Mouse (Mus musculus): ENCODE data around the gene Atg10. TPM values are rescaled to one million over a fixed set of nuclear protein-coding genes. Genes with fewer than 3 reads are reported as not detected.

Gene Atg10
- total and polyA plus RNA-seq, 2 experiments from 2014 or later: 7.5 to 10.7 TPM

GRCm38 (mm10) chr13:91038636-91039035, 185.1 kb downstream of the Atg10 start:
- Histone ChIP-seq H3K4me3 (ENCODE audit: low read depth, low read length) (no peak overlapping the region), H3K36me3 (ENCODE audit: insufficient read depth) (no peaks in the 10 kb centered on the region), H3K4me1 (ENCODE audit: insufficient read depth) (no peaks in the 10 kb centered on the region), H3K4me2 (ENCODE audit: low read depth) (no peak overlapping the region), H3K9me3 (ENCODE audit: low read length) (no peaks in the 10 kb centered on the region), H3K9ac (no peak overlapping the region), H3K27me3 (ENCODE audit: insufficient read depth, low read length) (no peaks in the 10 kb centered on the region), H3K27ac (ENCODE audit: low read depth, low read length) (no peak overlapping the region)
- no peak for TF ChIP-seq CTCF (IDR thresholded peaks at IDR 0.05; ENCODE audit: low read depth)
- 39% methylated on average over 5 of the region's 5 CpGs for WGBS
- no peak for ATAC-seq
- DNase-seq: no peak

- ATAC-seq (no peak), DNase-seq (no peak)
- Histone ChIP-seq H3K9me3 (ENCODE audit: low read length) (no peaks in the 10 kb centered on the region), H3K4me2 (ENCODE audit: low read depth) (no peak overlapping the region), H3K36me3 (ENCODE audit: insufficient read depth) (no peaks in the 10 kb centered on the region), H3K27ac (ENCODE audit: low read depth, low read length) (no peak overlapping the region), H3K27me3 (ENCODE audit: insufficient read depth, low read length) (no peaks in the 10 kb centered on the region), H3K4me1 (ENCODE audit: insufficient read depth) (no peaks in the 10 kb centered on the region), H3K4me3 (ENCODE audit: low read depth, low read length) (no peak overlapping the region), H3K9ac (no peak overlapping the region)
- no peak for TF ChIP-seq CTCF (IDR thresholded peaks at IDR 0.05; ENCODE audit: low read depth)
- WGBS: 87% methylated on average over 3 of the region's 3 CpGs
These were observed 185.7 kb downstream of the Atg10 start for GRCm38 (mm10) chr13:91038034-91038433.

- ATAC-seq: no peak
- no peaks in the 10 kb centered on the region for H3K4me1 ChIP-seq (ENCODE audit: insufficient read depth)
- no peak for DNase-seq
- no peak overlapping the region for H3K9ac ChIP-seq
- no peaks in the 10 kb centered on the region for H3K9me3 ChIP-seq (ENCODE audit: low read length)
- WGBS: 91% methylated on average over 6 of the region's 6 CpGs
- no peak overlapping the region for H3K27ac ChIP-seq (ENCODE audit: low read depth, low read length)
- TF ChIP-seq CTCF (IDR thresholded peaks at IDR 0.05; ENCODE audit: low read depth): no peak
- no peaks in the 10 kb centered on the region for H3K27me3 ChIP-seq (ENCODE audit: insufficient read depth, low read length)
- H3K4me2 ChIP-seq (ENCODE audit: low read depth): no peak overlapping the region
- H3K36me3 ChIP-seq (ENCODE audit: insufficient read depth): no peaks in the 10 kb centered on the region
- H3K4me3 ChIP-seq (ENCODE audit: low read depth, low read length): no peak overlapping the region
These were observed 186.4 kb downstream of the Atg10 start for GRCm38 (mm10) chr13:91037405-91037804.

- WGBS: 71% methylated on average over 2 of the region's 2 CpGs
- TF ChIP-seq CTCF (IDR thresholded peaks at IDR 0.05; ENCODE audit: low read depth): no peak
- ATAC-seq (no peak), DNase-seq (no peak)
- Histone ChIP-seq H3K27ac (ENCODE audit: low read depth, low read length) (no peak overlapping the region), H3K4me2 (ENCODE audit: low read depth) (no peak overlapping the region), H3K4me3 (ENCODE audit: low read depth, low read length) (no peak overlapping the region), H3K4me1 (ENCODE audit: insufficient read depth) (no peaks in the 10 kb centered on the region), H3K36me3 (ENCODE audit: insufficient read depth) (no peaks in the 10 kb centered on the region), H3K9ac (no peak overlapping the region), H3K9me3 (ENCODE audit: low read length) (no peaks in the 10 kb centered on the region), H3K27me3 (ENCODE audit: insufficient read depth, low read length) (no peaks in the 10 kb centered on the region)
These were observed 191.9 kb downstream of the Atg10 start for GRCm38 (mm10) chr13:91031836-91032235.

- no peak for TF ChIP-seq CTCF (IDR thresholded peaks at IDR 0.05; ENCODE audit: low read depth)
- no peak overlapping the region for H3K27ac ChIP-seq (ENCODE audit: low read depth, low read length)
- H3K36me3 ChIP-seq (ENCODE audit: insufficient read depth): no peaks in the 10 kb centered on the region
- WGBS: 94% methylated on average over 9 of the region's 9 CpGs
- H3K4me1 ChIP-seq (ENCODE audit: insufficient read depth): no peaks in the 10 kb centered on the region
- no peak overlapping the region for H3K9ac ChIP-seq
- DNase-seq: no peak
- no peak for ATAC-seq
- no peaks in the 10 kb centered on the region for H3K9me3 ChIP-seq (ENCODE audit: low read length)
- H3K4me2 ChIP-seq (ENCODE audit: low read depth): no peak overlapping the region
- no peaks in the 10 kb centered on the region for H3K27me3 ChIP-seq (ENCODE audit: insufficient read depth, low read length)
- H3K4me3 ChIP-seq (ENCODE audit: low read depth, low read length): no peak overlapping the region
These were observed 200.3 kb downstream of the Atg10 start for GRCm38 (mm10) chr13:91023447-91023846.

GRCm38 (mm10) chr13:91011851-91012250, 211.9 kb downstream of the Atg10 start:
- no peak for DNase-seq
- WGBS: 45% methylated on average over 3 of the region's 3 CpGs

DNA sequence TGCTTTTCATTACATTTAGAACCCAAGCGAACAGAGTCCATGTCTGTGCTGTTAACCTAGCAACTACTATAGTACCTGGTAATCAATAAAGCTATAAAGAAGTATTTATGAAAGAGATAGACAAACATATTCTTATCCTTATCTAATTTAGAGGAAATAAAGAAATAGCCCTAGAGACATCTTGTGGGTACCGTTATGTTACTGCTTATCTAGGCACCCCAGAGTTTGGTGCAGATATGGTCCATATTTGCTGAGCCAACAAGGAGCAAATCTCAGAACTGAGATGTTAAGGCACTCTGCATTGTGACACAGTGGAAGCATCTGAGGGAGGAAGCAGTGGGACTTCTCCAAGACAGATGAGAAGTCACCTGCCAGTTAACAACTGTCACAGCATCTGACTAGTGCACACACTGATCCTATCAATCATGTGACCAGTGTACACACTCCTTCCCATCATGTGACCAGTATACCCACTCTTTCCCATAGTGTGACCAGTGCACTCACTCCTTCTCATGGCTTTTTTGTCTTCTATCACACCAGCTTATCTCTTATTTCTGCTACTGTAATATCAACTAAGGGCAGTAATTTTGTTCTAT, 228.6 kb downstream of the Atg10 start:
- no peak overlapping the region for H3K4me2 ChIP-seq (ENCODE audit: low read depth)
- no peaks in the 10 kb centered on the region for H3K4me1 ChIP-seq (ENCODE audit: insufficient read depth)
- no peak overlapping the region for H3K27ac ChIP-seq (ENCODE audit: low read depth, low read length)
- no peaks in the 10 kb centered on the region for H3K27me3 ChIP-seq (ENCODE audit: insufficient read depth, low read length)
- no peak overlapping the region for H3K9ac ChIP-seq
- no peak for ATAC-seq
- DNase-seq: no peak
- no peak overlapping the region for H3K4me3 ChIP-seq (ENCODE audit: low read depth, low read length)
- TF ChIP-seq CTCF (IDR thresholded peaks at IDR 0.05; ENCODE audit: low read depth): no peak
- H3K36me3 ChIP-seq (ENCODE audit: insufficient read depth): no peaks in the 10 kb centered on the region
- WGBS: 95% methylated on average over 2 of the region's 2 CpGs
- no peaks in the 10 kb centered on the region for H3K9me3 ChIP-seq (ENCODE audit: low read length)

More at GRCm38 (mm10) chr13:91011851-91012250, 211.9 kb downstream of the Atg10 start:
- no peak overlapping the region for H3K4me2 ChIP-seq (ENCODE audit: low read depth)
- no peak for ATAC-seq
- H3K4me1 ChIP-seq (ENCODE audit: insufficient read depth): no peaks in the 10 kb centered on the region
- no peaks in the 10 kb centered on the region for H3K27me3 ChIP-seq (ENCODE audit: insufficient read depth, low read length)
- TF ChIP-seq CTCF (IDR thresholded peaks at IDR 0.05; ENCODE audit: low read depth): no peak
- no peak overlapping the region for H3K4me3 ChIP-seq (ENCODE audit: low read depth, low read length)
- H3K9ac ChIP-seq: no peak overlapping the region
- no peaks in the 10 kb centered on the region for H3K9me3 ChIP-seq (ENCODE audit: low read length)
- no peak overlapping the region for H3K27ac ChIP-seq (ENCODE audit: low read depth, low read length)
- no peaks in the 10 kb centered on the region for H3K36me3 ChIP-seq (ENCODE audit: insufficient read depth)
